Mouse (Mus musculus) kidney, adult 2 months (tissue): ENCODE results near the gene Inf2. TPM values are rescaled to one million over a fixed set of nuclear protein-coding genes. Genes with fewer than 3 reads are reported as not detected.

Experiments used
- DNase-seq: peaks from one replicate; pipeline ENCODE4 v3.0.0; 2021
- H3K27ac ChIP-seq: fragments of 200-500 bp; 2 replicates; pipeline ENCODE4 v1.5.1; 2012; ENCODE audit warnings: low read depth, low read length, control low read depth, inconsistent platforms; ENCODE audit not compliant: insufficient read depth
- H3K27me3 ChIP-seq: fragments of 200-500 bp; replicated peaks from 2 replicates; pipeline ENCODE4 v1.6.1; 2012; ENCODE audit warnings: mild to moderate bottlenecking, moderate library complexity, low read length, inconsistent platforms; ENCODE audit not compliant: control insufficient read depth, insufficient read depth
- H3K36me3 ChIP-seq: fragments of 200-500 bp; 2 replicates; pipeline ENCODE4 v1.6.1; 2012; ENCODE audit warnings: mild to moderate bottlenecking, moderate library complexity, low read length, inconsistent platforms; ENCODE audit not compliant: control insufficient read depth, insufficient read depth
- H3K4me1 ChIP-seq: fragments of 200-500 bp; 2 replicates; pipeline ENCODE4 v1.6.1; 2011; ENCODE audit warnings: low read length; ENCODE audit not compliant: control insufficient read depth, insufficient read depth
- H3K4me3 ChIP-seq: fragments of 200-500 bp; 2 replicates; pipeline ENCODE4 v1.5.1; 2011; ENCODE audit warnings: mild to moderate bottlenecking, low read depth, low read length, control low read depth; ENCODE audit not compliant: insufficient read depth
- CTCF ChIP-seq: fragments of 200-500 bp; conservative IDR thresholded peaks from 2 replicates; pipeline ENCODE4 v1.5.1; 2011; ENCODE audit warnings: low read depth, mild to moderate bottlenecking, control low read depth, low read length, moderate library complexity, mixed read lengths; ENCODE audit not compliant: insufficient read depth, insufficient read length
- POLR2A ChIP-seq: fragments of 200-500 bp; IDR thresholded peaks from one replicate; pipeline ENCODE4 v1.6.1; 2011; ENCODE audit warnings: low read depth, low read length, control low read depth
- WGBS: fragments of 180-500 bp; shearing (Covaris S2); methylation state at CpG from one replicate; pipeline ENCODE4 v1.1.7; 2018; 5-methylcytosine and 5-hydroxymethylcytosine counted together
- polyA plus RNA-seq: library from polyadenylated mRNA; depleted of rRNA; stranded (reverse); fragments of >200 nt; gene quantifications from 2 replicates; pipeline ENCODE4 v1.2.3, GENCODE M21; 2012

Inf2 gene
- polyA plus RNA-seq, 1 experiment = 9.6 TPM

- Histone ChIP-seq H3K4me3 (no peak overlapping the region), H3K27ac (0 out of 2 replicates have a peak overlapping the region, but pooled peaks have one; percentile 20), H3K4me1 (0 out of 2 replicates have a peak, but pooled peaks cover 10% of the 10 kb centered on the region), H3K36me3 (no peaks in the 10 kb centered on the region), H3K27me3 (no peaks in the 10 kb centered on the region)
- 22% methylated on average over 8 of the region's 8 CpGs for WGBS
- peak; percentile 69 for DNase-seq
- no peak for TF ChIP-seq POLR2A
- peak; percentile 72 for TF ChIP-seq CTCF
Observed at GRCm38 (mm10) chr12:112617898-112618380, 29.4 kb downstream of the Inf2 start.

GRCm38 (mm10) chr12:112618981-112619685 lies 30.5 kb downstream of the Inf2 start:
- Histone ChIP-seq H3K36me3 (no peaks in the 10 kb centered on the region), H3K27ac (peak overlapping the region; percentile 61; the same call in 1 of the 2 replicates), H3K27me3 (no peaks in the 10 kb centered on the region), H3K4me3 (peak overlapping the region; percentile 48), H3K4me1 (0 out of 2 replicates have a peak, but pooled peaks cover 10% of the 10 kb centered on the region)
- DNase-seq = peak; percentile 53
- WGBS = 34% methylated on average over 13 of the region's 13 CpGs
- TF ChIP-seq CTCF (no peak), POLR2A (no peak)

- TF ChIP-seq CTCF (no peak), POLR2A (no peak)
- Histone ChIP-seq H3K27ac (peak within 1 kb of the TSS; percentile 61; the same call in 1 of the 2 replicates), H3K4me1 (0 out of 2 replicates have a peak, but pooled peaks cover 10% of the 10 kb centered on the region), H3K4me3 (peak within 1 kb of the TSS; percentile 48), H3K27me3 (no peaks in the 10 kb centered on the region), H3K36me3 (no peaks in the 10 kb centered on the region)
- peak; percentile 72 for DNase-seq
- under 1% methylated on average over 55 of the region's 56 CpGs for WGBS
Observed at GRCm38 (mm10) chr12:112619686-112620353, 31.2 kb downstream of the Inf2 start, which contains the start of gene Adssl1. Adssl1 (plus strand) TSS chr12:112620045.

GRCm38 (mm10) chr12:112620354-112621061 lies 31.9 kb downstream of the Inf2 start:
- TF ChIP-seq POLR2A (no peak), CTCF (no peak)
- 30% methylated on average over 16 of the region's 16 CpGs for WGBS
- 0 out of 2 replicates have a peak overlapping the region, but pooled peaks have one; percentile 8 for H3K27ac ChIP-seq
- H3K36me3 ChIP-seq = no peaks in the 10 kb centered on the region
- no peak for DNase-seq
- H3K27me3 ChIP-seq = no peaks in the 10 kb centered on the region
- H3K4me1 ChIP-seq = 0 out of 2 replicates have a peak, but pooled peaks cover 10% of the 10 kb centered on the region
- H3K4me3 ChIP-seq = peak overlapping the region; percentile 48

- Histone ChIP-seq H3K4me1 (0 out of 2 replicates have a peak, but pooled peaks cover 10% of the 10 kb centered on the region), H3K27ac (no peak overlapping the region), H3K36me3 (no peaks in the 10 kb centered on the region), H3K27me3 (no peaks in the 10 kb centered on the region), H3K4me3 (no peak overlapping the region)
- TF ChIP-seq CTCF = no peak
- TF ChIP-seq POLR2A = no peak
- 91% methylated on average over 3 of the region's 3 CpGs for WGBS
- DNase-seq = no peak
Observed at GRCm38 (mm10) chr12:112621900-112622299, 33.3 kb downstream of the Inf2 start.

GRCm38 (mm10) chr12:112623742-112624141 lies 35.2 kb downstream of the Inf2 start:
- Histone ChIP-seq H3K4me3 (no peak overlapping the region), H3K27me3 (no peaks in the 10 kb centered on the region), H3K27ac (no peak overlapping the region), H3K4me1 (0 out of 2 replicates have a peak, but pooled peaks cover 7% of the 10 kb centered on the region), H3K36me3 (no peaks in the 10 kb centered on the region)
- WGBS = 28% methylated on average over 2 of the region's 2 CpGs
- DNase-seq = peak; percentile 56
- TF ChIP-seq CTCF (peak; percentile 83), POLR2A (no peak)
